Mouse (Mus musculus): ENCODE data around the gene Lrrc72. TPM values are rescaled to one million over a fixed set of nuclear protein-coding genes. Genes with fewer than 3 reads are reported as not detected.

The Lrrc72 gene
- not detected in 2 replicates for polyA plus RNA-seq (2012; rRNA removed)

DNA sequence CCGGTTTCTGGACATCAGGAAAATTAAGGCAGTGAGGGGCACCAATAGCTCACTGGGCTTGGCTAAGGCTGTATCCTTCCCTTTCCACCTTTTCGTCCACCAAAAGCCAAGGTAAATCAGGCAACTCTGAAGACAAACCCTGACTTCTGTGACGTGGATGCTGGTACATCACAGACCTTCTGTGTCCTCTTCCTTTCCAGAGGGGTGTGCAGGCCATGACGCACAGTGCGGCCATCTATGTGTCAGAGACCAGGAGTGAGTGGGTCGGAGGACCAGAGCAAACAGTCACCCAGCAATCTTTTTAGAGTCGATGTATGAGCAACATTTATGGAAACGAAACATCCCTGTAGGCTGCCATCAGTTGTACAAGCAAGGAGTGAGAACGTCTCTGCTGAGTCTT lies at the start of gene Lrrc72:
Gene Lrrc72, minus strand, starts transcription at position 101 of the 400 bp plus-strand sequence.
- DNase-seq (ENCODE audit: low read depth) = no peak
- no peak for TF ChIP-seq CTCF (IDR thresholded peaks at IDR 0.05; ENCODE audit: borderline replicate concordance, extremely low read depth, insufficient read depth, insufficient read length)
- TF ChIP-seq POLR2A (IDR thresholded peaks at IDR 0.05; ENCODE audit: borderline replicate concordance, extremely low read depth, insufficient read depth, insufficient read length, poor library complexity, severe bottlenecking) = no peak

GRCm38 (mm10) chr12:36302326-36302725 lies 49.1 kb upstream of the Lrrc72 start:
- TF ChIP-seq POLR2A (IDR thresholded peaks at IDR 0.05; ENCODE audit: borderline replicate concordance, extremely low read depth, insufficient read depth, insufficient read length, poor library complexity, severe bottlenecking) = no peak
- no peak for TF ChIP-seq CTCF (IDR thresholded peaks at IDR 0.05; ENCODE audit: borderline replicate concordance, extremely low read depth, insufficient read depth, insufficient read length)
- peak; percentile 78 for DNase-seq (ENCODE audit: low read depth)

GRCm38 (mm10) chr12:36291346-36291745 lies 38.1 kb upstream of the Lrrc72 start:
- TF ChIP-seq CTCF (IDR thresholded peaks at IDR 0.05; ENCODE audit: borderline replicate concordance, extremely low read depth, insufficient read depth, insufficient read length) (no peak), POLR2A (IDR thresholded peaks at IDR 0.05; ENCODE audit: borderline replicate concordance, extremely low read depth, insufficient read depth, insufficient read length, poor library complexity, severe bottlenecking) (no peak)
- DNase-seq (ENCODE audit: low read depth) = no peak

- DNase-seq (ENCODE audit: low read depth) = no peak
- no peak for TF ChIP-seq POLR2A (IDR thresholded peaks at IDR 0.05; ENCODE audit: borderline replicate concordance, extremely low read depth, insufficient read depth, insufficient read length, poor library complexity, severe bottlenecking)
- no peak for TF ChIP-seq CTCF (IDR thresholded peaks at IDR 0.05; ENCODE audit: borderline replicate concordance, extremely low read depth, insufficient read depth, insufficient read length)
These were observed 37.3 kb upstream of the Lrrc72 start for GRCm38 (mm10) chr12:36290465-36290864.

GRCm38 (mm10) chr12:36289634-36290033 lies 36.4 kb upstream of the Lrrc72 start:
- TF ChIP-seq POLR2A (IDR thresholded peaks at IDR 0.05; ENCODE audit: borderline replicate concordance, extremely low read depth, insufficient read depth, insufficient read length, poor library complexity, severe bottlenecking) (no peak), CTCF (IDR thresholded peaks at IDR 0.05; ENCODE audit: borderline replicate concordance, extremely low read depth, insufficient read depth, insufficient read length) (no peak)

GRCm38 (mm10) chr12:36274823-36275222 lies 21.6 kb upstream of the Lrrc72 start:
- DNase-seq (ENCODE audit: low read depth) = peak; percentile 59
- no peak for TF ChIP-seq CTCF (IDR thresholded peaks at IDR 0.05; ENCODE audit: borderline replicate concordance, extremely low read depth, insufficient read depth, insufficient read length)
- no peak for TF ChIP-seq POLR2A (IDR thresholded peaks at IDR 0.05; ENCODE audit: borderline replicate concordance, extremely low read depth, insufficient read depth, insufficient read length, poor library complexity, severe bottlenecking)

More at GRCm38 (mm10) chr12:36289634-36290033, 36.4 kb upstream of the Lrrc72 start:
- DNase-seq (ENCODE audit: low read depth) = peak; percentile 20

GRCm38 (mm10) chr12:36267670-36268246 lies 14.6 kb upstream of the Lrrc72 start:
- TF ChIP-seq CTCF (IDR thresholded peaks at IDR 0.05; ENCODE audit: borderline replicate concordance, extremely low read depth, insufficient read depth, insufficient read length) (no peak), POLR2A (IDR thresholded peaks at IDR 0.05; ENCODE audit: borderline replicate concordance, extremely low read depth, insufficient read depth, insufficient read length, poor library complexity, severe bottlenecking) (no peak)
- DNase-seq (ENCODE audit: low read depth) = no peak

DNA sequence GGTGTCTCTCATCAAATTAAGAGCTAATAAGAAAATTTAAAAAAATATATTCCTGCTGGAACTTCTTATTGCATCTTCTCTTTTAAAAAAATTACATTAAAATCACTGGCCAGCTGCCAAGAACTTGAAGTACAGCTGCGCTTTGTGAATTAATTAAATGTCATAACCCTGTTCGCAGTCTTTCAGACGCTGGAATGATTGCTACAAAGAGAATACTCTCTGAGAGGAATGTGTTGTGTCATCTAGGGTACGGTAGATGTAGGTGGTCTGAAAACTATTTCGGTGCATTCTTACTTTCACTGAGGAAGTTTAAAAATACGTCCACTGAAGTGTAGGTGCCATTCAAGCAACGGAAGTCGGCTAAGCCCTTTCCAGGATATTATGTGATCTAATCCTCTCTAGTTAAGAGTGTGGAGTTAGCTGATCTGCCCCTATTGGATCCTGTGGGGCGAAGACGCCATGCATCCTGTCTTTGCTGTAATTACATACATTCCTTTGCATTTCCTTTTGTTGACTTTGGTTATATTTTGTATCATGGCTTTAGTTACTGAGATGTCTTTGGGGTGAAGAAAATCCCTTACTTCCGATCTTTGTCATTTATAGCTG lies 9.0 kb upstream of the Lrrc72 start:
- TF ChIP-seq CTCF (IDR thresholded peaks at IDR 0.05; ENCODE audit: borderline replicate concordance, extremely low read depth, insufficient read depth, insufficient read length) (no peak), POLR2A (IDR thresholded peaks at IDR 0.05; ENCODE audit: borderline replicate concordance, extremely low read depth, insufficient read depth, insufficient read length, poor library complexity, severe bottlenecking) (no peak)
- DNase-seq (ENCODE audit: low read depth) = peak; percentile 42

- DNase-seq (ENCODE audit: low read depth) = peak; percentile 35
- TF ChIP-seq CTCF (IDR thresholded peaks at IDR 0.05; ENCODE audit: borderline replicate concordance, extremely low read depth, insufficient read depth, insufficient read length) = no peak
- no peak for TF ChIP-seq POLR2A (IDR thresholded peaks at IDR 0.05; ENCODE audit: borderline replicate concordance, extremely low read depth, insufficient read depth, insufficient read length, poor library complexity, severe bottlenecking)
These were observed 2.2 kb upstream of the Lrrc72 start for GRCm38 (mm10) chr12:36255413-36255812.

DNA sequence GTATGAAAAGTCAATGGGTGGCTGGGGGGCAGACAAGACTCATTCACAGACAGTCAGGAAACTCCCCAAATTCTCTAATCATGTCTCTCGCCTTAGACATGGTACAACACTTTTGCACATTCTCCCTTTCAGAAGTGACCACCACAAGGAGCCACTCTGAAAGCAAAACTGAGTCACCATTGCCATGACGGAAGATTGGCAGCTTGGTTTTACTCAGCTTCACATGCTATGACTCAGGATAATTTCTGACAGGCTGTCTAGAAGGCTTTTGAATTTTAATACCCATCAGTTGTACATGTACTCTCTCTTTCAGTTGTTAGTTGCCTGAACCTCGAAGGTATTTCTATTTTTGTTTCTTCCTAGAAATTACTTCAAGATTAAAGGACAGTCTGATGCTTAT lies 12.0 kb downstream of the Lrrc72 start:
- DNase-seq (ENCODE audit: low read depth) = no peak
- no peak for TF ChIP-seq CTCF (IDR thresholded peaks at IDR 0.05; ENCODE audit: borderline replicate concordance, extremely low read depth, insufficient read depth, insufficient read length)
- TF ChIP-seq POLR2A (IDR thresholded peaks at IDR 0.05; ENCODE audit: borderline replicate concordance, extremely low read depth, insufficient read depth, insufficient read length, poor library complexity, severe bottlenecking) = no peak

GRCm38 (mm10) chr12:36231386-36231785 lies 21.8 kb downstream of the Lrrc72 start:
- TF ChIP-seq CTCF (IDR thresholded peaks at IDR 0.05; ENCODE audit: borderline replicate concordance, extremely low read depth, insufficient read depth, insufficient read length) = no peak
- no peak for TF ChIP-seq POLR2A (IDR thresholded peaks at IDR 0.05; ENCODE audit: borderline replicate concordance, extremely low read depth, insufficient read depth, insufficient read length, poor library complexity, severe bottlenecking)
- no peak for DNase-seq (ENCODE audit: low read depth)

DNA sequence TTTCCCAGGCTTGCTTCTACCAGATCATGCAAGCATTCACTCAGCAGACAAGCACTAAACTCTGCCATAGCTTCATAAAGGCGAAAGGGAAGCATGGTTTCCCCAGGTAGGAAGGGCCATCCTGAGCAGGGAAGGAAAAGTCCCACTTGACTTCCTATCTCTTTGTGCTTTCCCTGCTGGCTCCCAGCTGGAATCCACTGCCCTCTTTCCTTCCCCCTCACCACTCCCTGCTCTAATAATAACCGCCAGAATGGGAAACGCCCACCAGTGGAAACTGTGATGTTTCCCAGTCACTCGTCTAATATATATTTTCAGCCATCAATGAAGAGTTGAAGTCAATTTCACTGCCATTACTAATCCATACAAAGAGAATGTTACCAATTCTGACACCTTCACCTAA lies 28.8 kb downstream of the Lrrc72 start:
- TF ChIP-seq CTCF (IDR thresholded peaks at IDR 0.05; ENCODE audit: borderline replicate concordance, extremely low read depth, insufficient read depth, insufficient read length) = no peak
- TF ChIP-seq POLR2A (IDR thresholded peaks at IDR 0.05; ENCODE audit: borderline replicate concordance, extremely low read depth, insufficient read depth, insufficient read length, poor library complexity, severe bottlenecking) = no peak

More for the DNA sequence above, 28.8 kb downstream of the Lrrc72 start:
- DNase-seq (ENCODE audit: low read depth) = no peak
